Mouse (Mus musculus) hindbrain, embryonic 12.5 days (tissue): ENCODE measurements around the gene Dpm3. TPM values are rescaled to one million over a fixed set of nuclear protein-coding genes. Genes with fewer than 3 reads are reported as not detected.

Experiments used
- ATAC-seq: fragments of 200-750 bp; cut with Nextera tagmentation; 2 replicates; pipeline ENCODE4 v1.8.0; 2017; ENCODE audit warnings: moderate TSS enrichment; ENCODE audit not compliant: low FRiP score
- H3K27ac ChIP-seq: fragments of 300-500 bp; sonication (generic); 2 replicates; pipeline ENCODE4 v1.5.1; 2016; ENCODE audit warnings: mild to moderate bottlenecking
- H3K27me3 ChIP-seq: fragments of 300-500 bp; sonication (generic); 2 replicates; pipeline ENCODE4 v1.6.1; 2016; ENCODE audit warnings: mild to moderate bottlenecking
- H3K36me3 ChIP-seq: fragments of 300-500 bp; sonication (generic); 2 replicates; pipeline ENCODE4 v1.6.1; 2016; ENCODE audit warnings: mild to moderate bottlenecking
- H3K4me1 ChIP-seq: fragments of 300-500 bp; sonication (generic); 2 replicates; pipeline ENCODE4 v1.6.1; 2016
- H3K4me2 ChIP-seq: fragments of 300-500 bp; sonication (generic); replicated peaks from 2 replicates; pipeline ENCODE4 v1.6.1; 2016; ENCODE audit warnings: mild to moderate bottlenecking
- H3K4me3 ChIP-seq: fragments of 300-500 bp; sonication (generic); 2 replicates; pipeline ENCODE4 v1.5.1; 2016; ENCODE audit warnings: mild to moderate bottlenecking
- H3K9ac ChIP-seq: fragments of 300-500 bp; sonication (generic); 2 replicates; pipeline ENCODE4 v1.6.1; 2016; ENCODE audit warnings: mild to moderate bottlenecking, moderate library complexity
- H3K9me3 ChIP-seq: fragments of 300-500 bp; sonication (generic); replicated peaks from 2 replicates; pipeline ENCODE4 v1.6.1; 2016; ENCODE audit warnings: mild to moderate bottlenecking
- WGBS: fragments of 180-500 bp; shearing (Covaris S2); methylation state at CpG from one replicate; pipeline ENCODE4 v1.1.7; 2016; 5-methylcytosine and 5-hydroxymethylcytosine counted together
- polyA plus RNA-seq: library from polyadenylated mRNA; unstranded; fragments of >200 nt; fragmentation: Nextera tagmentation; extraction: Ambion mirVana; gene quantifications from 2 replicates; pipeline ENCODE4 v1.2.1, GENCODE M21; 2016

Dpm3 gene
- polyA plus RNA-seq, 1 experiment from 2014 or later, result 86.7 TPM

DNA sequence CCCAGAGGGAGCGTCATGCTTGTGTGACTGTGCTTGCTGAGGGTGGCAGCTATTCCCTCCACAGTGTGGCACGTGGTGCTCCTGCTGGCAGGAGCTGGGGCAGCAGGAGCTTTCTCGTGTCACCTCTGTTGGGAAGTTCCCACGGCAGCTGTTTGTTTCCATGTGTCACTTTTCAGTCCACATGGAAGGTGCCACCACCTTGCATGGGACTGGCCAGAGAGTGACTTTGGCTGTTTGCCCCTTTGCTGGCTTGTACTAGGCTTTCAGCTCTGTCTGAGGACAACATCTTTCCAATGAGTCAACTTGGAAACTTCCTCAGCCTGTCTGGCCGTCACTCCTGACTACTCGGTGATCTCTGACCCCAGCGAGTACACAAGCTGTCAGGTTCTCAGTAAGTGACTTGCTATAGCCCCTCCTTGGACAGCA, 29.4 kb downstream of the Dpm3 start:
- Histone ChIP-seq H3K4me3 (no peak overlapping the region), H3K4me1 (peaks cover 4% of the 10 kb centered on the region), H3K4me2 (no peak overlapping the region), H3K27me3 (0 out of 2 replicates have a peak, but pooled peaks cover 3% of the 10 kb centered on the region), H3K9ac (no peak overlapping the region), H3K36me3 (no peaks in the 10 kb centered on the region), H3K27ac (no peak overlapping the region), H3K9me3 (no peaks in the 10 kb centered on the region)
- 52% methylated on average over 7 of the region's 7 CpGs for WGBS
- no peak for ATAC-seq

DNA sequence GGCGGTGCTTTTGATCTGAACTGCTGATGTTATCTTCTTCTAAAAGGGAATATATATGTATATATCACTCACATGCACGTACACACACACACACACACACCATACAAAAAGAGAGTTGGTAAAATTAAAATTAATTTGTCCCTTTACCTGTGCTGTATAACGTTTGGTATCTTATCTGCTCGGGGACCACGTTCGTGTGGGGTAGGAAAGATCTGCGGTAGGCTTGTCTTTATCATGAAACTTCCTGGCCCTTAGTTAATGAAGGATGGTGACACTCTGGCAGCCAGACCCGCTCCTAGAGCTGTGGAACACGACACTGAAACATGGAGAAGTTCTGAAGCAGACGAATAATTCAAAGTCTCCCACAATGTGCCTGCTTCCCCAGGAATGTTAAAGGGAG, 32.7 kb downstream of the Dpm3 start:
- no peaks in the 10 kb centered on the region for H3K27me3 ChIP-seq
- H3K4me2 ChIP-seq, result no peak overlapping the region
- peaks cover 2% of the 10 kb centered on the region; the same call in 1 of the 2 replicates for H3K4me1 ChIP-seq
- H3K36me3 ChIP-seq, result no peaks in the 10 kb centered on the region
- no peak overlapping the region for H3K9ac ChIP-seq
- ATAC-seq, result no peak
- H3K4me3 ChIP-seq, result no peak overlapping the region
- no peaks in the 10 kb centered on the region for H3K9me3 ChIP-seq
- 80% methylated on average over 10 of the region's 10 CpGs for WGBS
- no peak overlapping the region for H3K27ac ChIP-seq

DNA sequence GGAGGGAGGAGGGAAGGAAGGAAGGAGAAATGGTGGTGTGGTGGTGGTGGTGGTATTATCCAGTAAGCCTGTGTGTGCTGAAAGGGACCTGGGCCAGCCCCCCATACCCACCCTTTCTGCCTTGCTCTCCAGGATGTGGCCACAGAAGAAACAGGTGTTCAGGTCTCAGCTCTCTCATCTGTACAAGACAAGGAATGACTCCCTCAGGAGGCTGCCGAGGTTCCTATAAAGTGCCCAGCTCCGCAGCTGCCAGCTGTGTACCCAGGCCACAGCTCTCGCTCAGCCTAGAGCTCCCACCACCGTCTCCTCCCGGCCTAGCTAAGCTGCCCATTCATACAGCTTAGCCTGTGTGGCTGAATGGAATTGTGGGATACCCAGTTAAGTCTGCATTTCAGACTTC, 33.1 kb downstream of the Dpm3 start:
- no peaks in the 10 kb centered on the region for H3K9me3 ChIP-seq

DNA sequence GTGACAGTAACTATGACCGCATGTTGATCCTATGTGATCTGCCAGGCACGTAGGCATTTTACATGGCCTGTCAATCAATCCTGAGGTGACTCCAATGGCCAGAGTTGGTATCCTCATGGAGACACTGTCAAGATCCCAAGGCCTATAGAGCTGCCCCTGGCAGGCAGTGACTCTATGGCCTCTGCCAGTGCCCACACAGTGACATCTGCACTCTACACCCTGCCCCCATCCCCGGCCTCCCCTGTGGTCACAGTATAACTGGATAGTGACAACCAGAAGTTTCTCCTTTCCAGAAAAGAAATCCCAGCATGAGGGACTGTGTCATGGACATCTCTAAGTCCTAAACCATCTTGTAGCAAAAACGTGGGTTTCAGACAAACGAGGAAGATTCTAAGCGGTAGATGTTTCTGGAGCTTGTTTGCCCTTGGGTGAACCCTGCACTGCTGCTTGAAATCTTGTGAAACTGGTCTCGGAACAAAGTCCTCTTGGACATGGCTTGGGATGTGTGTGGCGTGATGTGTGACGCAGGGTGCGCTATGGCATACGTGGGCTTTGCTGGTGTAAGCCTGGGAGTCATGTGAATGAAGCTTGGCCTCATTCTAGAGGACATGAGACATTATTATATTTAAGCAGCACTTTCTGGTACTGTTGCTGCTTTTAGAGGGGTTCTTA, 34.2 kb downstream of the Dpm3 start:
- Histone ChIP-seq H3K4me2 (no peak overlapping the region), H3K27me3 (no peaks in the 10 kb centered on the region), H3K9ac (no peak overlapping the region), H3K9me3 (no peaks in the 10 kb centered on the region), H3K4me1 (no peaks in the 10 kb centered on the region; the same call in 1 of the 2 replicates), H3K4me3 (no peak overlapping the region), H3K27ac (no peak overlapping the region), H3K36me3 (no peaks in the 10 kb centered on the region)
- 92% methylated on average over 11 of the region's 11 CpGs for WGBS
- ATAC-seq, result no peak

More for the DNA sequence above, 33.1 kb downstream of the Dpm3 start:
- Histone ChIP-seq H3K36me3 (no peaks in the 10 kb centered on the region), H3K9ac (no peak overlapping the region), H3K4me2 (no peak overlapping the region), H3K4me1 (peaks cover 2% of the 10 kb centered on the region; the same call in 1 of the 2 replicates), H3K27me3 (no peaks in the 10 kb centered on the region), H3K27ac (no peak overlapping the region), H3K4me3 (no peak overlapping the region)
- ATAC-seq, result no peak
- WGBS, result 83% methylated on average over 5 of the region's 5 CpGs

DNA sequence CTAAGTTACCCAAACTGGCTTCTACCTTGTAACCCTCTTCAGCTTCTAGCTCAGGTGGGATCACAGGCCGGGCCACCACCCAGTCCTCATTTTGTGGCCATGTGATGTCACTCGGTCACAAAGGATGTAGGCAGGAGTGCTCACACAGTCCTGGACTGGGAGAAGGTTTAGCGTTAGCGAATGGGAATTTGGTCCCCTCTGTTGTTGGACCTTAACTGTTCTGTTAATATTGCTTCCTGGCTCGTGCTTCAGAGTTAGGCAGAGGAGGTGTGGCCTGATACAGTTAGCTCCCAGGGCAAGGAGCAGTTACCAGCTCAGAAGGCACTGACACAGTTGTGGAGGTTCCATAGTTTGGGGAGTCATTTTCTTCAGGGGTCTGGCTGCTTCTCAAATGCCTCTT, 35.0 kb downstream of the Dpm3 start:
- H3K4me1 ChIP-seq, result no peaks in the 10 kb centered on the region
- H3K36me3 ChIP-seq, result no peaks in the 10 kb centered on the region
- H3K4me2 ChIP-seq, result no peak overlapping the region
- no peak overlapping the region for H3K4me3 ChIP-seq
- no peak for ATAC-seq
- H3K9ac ChIP-seq, result no peak overlapping the region
- WGBS, result 78% methylated on average over 5 of the region's 5 CpGs
- H3K27me3 ChIP-seq, result 0 out of 2 replicates have a peak, but pooled peaks cover 5% of the 10 kb centered on the region
- no peaks in the 10 kb centered on the region for H3K9me3 ChIP-seq
- no peak overlapping the region for H3K27ac ChIP-seq

DNA sequence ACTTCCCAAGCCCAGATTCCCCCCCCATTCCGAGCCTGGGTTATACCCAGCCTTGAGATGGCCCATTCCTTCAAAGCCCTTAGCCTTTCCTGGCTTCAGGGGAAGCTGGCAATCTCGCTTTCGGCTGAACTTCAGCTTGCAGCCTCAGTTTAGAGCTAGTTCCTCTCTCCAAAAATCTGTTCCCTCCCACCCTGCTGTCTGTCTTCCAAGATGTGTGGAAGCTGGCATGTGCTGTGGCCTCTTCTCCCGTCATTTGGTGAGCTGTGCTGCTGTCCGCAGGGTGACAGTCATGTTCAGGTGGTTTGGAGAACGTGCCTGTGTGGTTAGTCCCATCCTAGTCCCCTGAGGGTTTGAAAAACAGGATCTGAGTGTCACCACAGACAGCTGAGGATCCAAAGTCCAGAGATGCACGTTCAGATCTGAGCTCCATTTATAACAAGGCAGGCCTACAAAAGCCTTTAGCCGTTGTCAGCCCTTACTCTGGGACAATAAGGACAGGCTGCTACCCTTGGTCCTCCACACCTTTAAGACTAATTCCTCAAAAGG, 36.6 kb downstream of the Dpm3 start:
- 82% methylated on average over 8 of the region's 8 CpGs for WGBS
- H3K4me1 ChIP-seq, result peaks cover 6% of the 10 kb centered on the region
- H3K27me3 ChIP-seq, result peaks cover 16% of the 10 kb centered on the region
- H3K9me3 ChIP-seq, result no peaks in the 10 kb centered on the region
- no peak overlapping the region for H3K9ac ChIP-seq
- no peak for ATAC-seq
- H3K36me3 ChIP-seq, result no peaks in the 10 kb centered on the region
- no peak overlapping the region for H3K4me3 ChIP-seq
- H3K4me2 ChIP-seq, result no peak overlapping the region
- no peak overlapping the region for H3K27ac ChIP-seq

DNA sequence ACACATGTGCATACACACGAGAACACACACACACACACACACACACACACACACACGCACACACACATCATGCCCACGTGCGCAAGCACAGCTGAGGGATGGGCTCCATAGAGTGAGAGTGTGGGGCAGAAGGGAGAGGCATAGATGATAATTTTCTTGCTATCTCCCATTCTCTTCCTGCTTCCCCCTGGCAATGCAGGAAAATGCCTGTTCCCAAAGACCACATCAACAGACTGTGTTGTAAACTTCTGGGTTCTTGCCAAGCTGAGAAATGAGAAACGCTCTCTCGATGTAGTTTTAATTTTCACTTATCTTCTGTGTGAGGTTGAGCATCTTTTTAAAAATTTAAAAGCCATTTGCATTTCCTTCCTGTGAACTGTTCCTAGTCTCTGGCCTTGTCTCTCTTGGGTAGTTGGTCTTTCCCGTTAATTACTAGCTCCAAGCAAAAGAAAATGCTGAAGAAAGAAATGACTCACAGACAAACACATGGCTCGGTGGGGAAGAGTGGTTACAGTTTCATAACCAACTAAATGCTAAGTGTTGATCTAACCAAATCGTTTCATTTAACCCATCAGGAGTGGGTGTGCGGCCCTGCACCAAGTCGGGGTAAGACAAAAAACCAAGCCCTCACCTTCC, 37.7 kb downstream of the Dpm3 start:
- whole genome bisulfite sequencing, result 85% methylated on average over 11 of the region's 11 CpGs
- H3K9me3 ChIP-seq, result no peaks in the 10 kb centered on the region

DNA sequence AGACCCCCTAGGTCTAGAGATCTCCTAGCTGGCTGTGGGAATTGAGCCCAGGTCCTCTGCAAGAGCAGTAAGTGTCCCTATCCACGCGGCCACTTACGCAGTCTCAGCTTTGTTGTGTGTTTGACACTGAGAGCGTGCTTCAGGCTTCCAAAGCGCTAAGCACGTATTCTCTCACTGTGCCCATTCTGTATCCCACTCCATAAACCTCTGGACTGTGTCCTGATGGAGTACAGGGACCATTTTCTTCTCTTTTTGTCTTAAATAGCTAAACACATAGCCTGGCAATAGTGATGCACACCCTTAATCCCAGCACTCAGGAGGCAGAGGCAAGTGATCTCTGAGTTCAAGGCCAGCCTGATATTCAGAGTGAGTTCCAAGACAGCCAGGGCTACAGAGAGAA, 39.8 kb downstream of the Dpm3 start:
- H3K36me3 ChIP-seq, result no peaks in the 10 kb centered on the region
- no peak overlapping the region for H3K4me2 ChIP-seq
- no peak overlapping the region for H3K9ac ChIP-seq
- ATAC-seq, result no peak
- no peak overlapping the region for H3K27ac ChIP-seq
- no peak overlapping the region for H3K4me3 ChIP-seq
- peaks cover 6% of the 10 kb centered on the region for H3K4me1 ChIP-seq
- peaks cover 22% of the 10 kb centered on the region for H3K27me3 ChIP-seq
- H3K9me3 ChIP-seq, result no peaks in the 10 kb centered on the region
- WGBS, result 80% methylated on average over 6 of the region's 6 CpGs

More for the DNA sequence above, 37.7 kb downstream of the Dpm3 start:
- Histone ChIP-seq H3K4me1 (peaks cover 6% of the 10 kb centered on the region), H3K36me3 (no peaks in the 10 kb centered on the region), H3K27ac (no peak overlapping the region), H3K27me3 (peaks cover 19% of the 10 kb centered on the region), H3K4me3 (no peak overlapping the region), H3K9ac (no peak overlapping the region), H3K4me2 (no peak overlapping the region)
- ATAC-seq, result no peak

DNA sequence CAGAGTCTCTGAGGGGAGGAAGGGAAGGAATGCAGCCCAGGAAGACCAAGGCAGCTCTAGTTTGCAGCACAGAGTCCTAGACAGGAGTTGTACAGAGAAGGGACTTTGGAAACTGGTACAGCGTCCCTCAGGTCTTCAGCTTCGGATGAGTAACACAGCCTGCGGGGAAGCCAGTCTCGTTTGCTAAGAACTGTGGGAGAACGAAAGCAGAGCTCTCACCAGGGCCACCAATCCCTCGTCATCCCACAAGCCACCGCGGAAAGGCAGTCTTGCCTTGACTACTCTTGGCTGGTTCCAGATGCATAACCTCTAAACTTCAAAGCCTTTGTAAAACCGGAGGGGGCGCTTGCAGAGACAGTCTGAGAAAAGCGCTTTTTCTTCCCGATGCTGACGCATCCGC, 40.3 kb downstream of the Dpm3 start:
- Histone ChIP-seq H3K36me3 (no peaks in the 10 kb centered on the region), H3K4me1 (peaks cover 6% of the 10 kb centered on the region), H3K4me2 (peak overlapping the region; percentile 45), H3K27ac (no peak overlapping the region), H3K9me3 (no peaks in the 10 kb centered on the region), H3K4me3 (peak overlapping the region; percentile 10; the same call in 1 of the 2 replicates), H3K27me3 (peaks cover 22% of the 10 kb centered on the region), H3K9ac (no peak overlapping the region; the same call in 1 of the 2 replicates)
- 4% methylated on average over 14 of the region's 14 CpGs for WGBS
- no peak for ATAC-seq

DNA sequence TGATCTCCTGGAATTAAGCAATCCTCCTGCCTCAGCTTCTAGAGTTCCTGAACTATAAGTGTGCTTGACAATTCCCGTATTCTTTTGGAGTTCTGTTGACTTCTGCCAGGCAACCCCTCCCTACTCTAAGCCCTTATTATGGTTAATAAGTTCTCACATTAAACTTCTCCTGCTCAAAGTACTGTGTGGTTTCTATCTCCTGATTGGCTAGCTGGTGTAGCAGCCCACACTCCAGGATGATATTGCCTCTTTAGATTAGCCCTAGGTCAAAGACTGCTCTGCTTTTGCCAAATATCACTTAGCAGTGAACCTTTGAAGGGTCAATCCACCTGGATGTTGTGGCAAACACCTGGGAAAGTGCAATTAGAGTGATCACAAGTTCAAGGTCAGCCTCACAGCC, 40.9 kb downstream of the Dpm3 start:
- H3K4me2 ChIP-seq, result peak overlapping the region; percentile 45
- WGBS, result 57% methylated on average over 1 of the region's 1 CpGs
- no peaks in the 10 kb centered on the region for H3K9me3 ChIP-seq
- peaks cover 6% of the 10 kb centered on the region for H3K4me1 ChIP-seq
- no peak overlapping the region for H3K27ac ChIP-seq
- no peak overlapping the region for H3K4me3 ChIP-seq
- no peak for ATAC-seq
- peaks cover 27% of the 10 kb centered on the region for H3K27me3 ChIP-seq
- no peak overlapping the region for H3K9ac ChIP-seq
- H3K36me3 ChIP-seq, result no peaks in the 10 kb centered on the region

DNA sequence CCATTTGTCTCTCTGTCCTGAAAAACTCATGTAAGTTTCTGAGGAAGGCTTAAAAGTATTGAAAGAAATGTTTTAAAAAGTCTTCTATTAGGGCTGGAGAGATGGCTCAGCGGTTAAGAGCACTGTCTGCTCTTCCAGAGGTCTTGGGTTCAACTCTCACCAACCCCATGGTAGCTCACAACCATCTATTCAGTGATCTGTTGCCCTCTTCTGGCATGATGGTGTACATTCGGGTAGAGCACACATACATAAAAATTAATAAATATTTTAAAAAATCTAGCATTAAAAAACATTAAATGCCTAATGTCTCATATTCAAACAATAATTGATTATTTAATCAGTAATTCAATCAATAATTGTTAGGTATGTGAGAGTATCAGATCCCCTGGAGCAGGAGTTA, 41.4 kb downstream of the Dpm3 start:
- Histone ChIP-seq H3K27ac (no peak overlapping the region), H3K4me1 (peaks cover 6% of the 10 kb centered on the region)

DNA sequence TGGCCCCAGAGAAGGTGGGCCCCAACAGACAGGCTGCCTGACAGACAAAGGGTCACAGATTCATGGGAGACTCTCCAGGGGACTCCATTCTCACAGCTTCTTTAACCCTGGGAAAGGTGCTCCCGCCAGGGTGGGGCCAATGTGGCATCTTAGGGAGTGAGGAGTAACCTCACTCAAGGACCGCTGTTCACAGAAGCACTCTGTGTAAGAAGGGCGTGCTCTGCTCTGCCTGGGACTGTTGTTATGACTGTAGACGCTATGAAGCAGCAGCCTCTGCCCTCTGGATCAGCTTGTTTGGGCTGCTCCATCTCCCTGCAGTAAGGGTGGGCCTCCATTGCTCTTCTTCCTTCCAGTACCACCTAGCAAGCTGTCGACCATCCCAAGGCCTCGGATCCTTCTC, 45.3 kb downstream of the Dpm3 start:
- no peak overlapping the region for H3K9ac ChIP-seq

More for the DNA sequence above, 41.4 kb downstream of the Dpm3 start:
- Histone ChIP-seq H3K36me3 (no peaks in the 10 kb centered on the region), H3K4me2 (no peak overlapping the region), H3K27me3 (peaks cover 27% of the 10 kb centered on the region), H3K9me3 (no peaks in the 10 kb centered on the region), H3K4me3 (no peak overlapping the region), H3K9ac (no peak overlapping the region)
- no peak for ATAC-seq
- 76% methylated on average over 2 of the region's 2 CpGs for WGBS

More for the DNA sequence above, 45.3 kb downstream of the Dpm3 start:
- Histone ChIP-seq H3K9me3 (no peaks in the 10 kb centered on the region), H3K27ac (no peak overlapping the region), H3K4me2 (no peak overlapping the region), H3K36me3 (no peaks in the 10 kb centered on the region), H3K4me1 (peaks cover 4% of the 10 kb centered on the region), H3K4me3 (no peak overlapping the region), H3K27me3 (peaks cover 20% of the 10 kb centered on the region)
- ATAC-seq, result no peak
- WGBS, result 65% methylated on average over 6 of the region's 6 CpGs
